Mouse (Mus musculus): ENCODE data around the gene Nlk.
A peak's percentile ranks its signal among the peaks of the same experiment; 100 is the strongest.
"Not testable (repeated sequence)": the region's sequence is repeated elsewhere in the genome, so short reads cannot be mapped to it uniquely, and the experiment has no call there.

Nlk gene

GRCm38 (mm10) chr11:78596750-78597149, 100.4 kb downstream of the Nlk start:
- no peak for DNase-seq (ENCODE audit: low spot score)

- no peak for DNase-seq (ENCODE audit: low spot score)
Measured at GRCm38 (mm10) chr11:78595773-78596172, 101.4 kb downstream of the Nlk start.

- DNase-seq (ENCODE audit: low spot score) = no peak
Measured at GRCm38 (mm10) chr11:78594271-78594964, 102.8 kb downstream of the Nlk start.

- DNase-seq (ENCODE audit: low spot score) = not testable (repeated sequence)
Measured at GRCm38 (mm10) chr11:78587677-78588076, 109.5 kb downstream of the Nlk start.

GRCm38 (mm10) chr11:78586099-78586498, 111.1 kb downstream of the Nlk start:
- DNase-seq (ENCODE audit: low spot score) = no peak

GRCm38 (mm10) chr11:78582848-78583247, 114.3 kb downstream of the Nlk start:
- DNase-seq (ENCODE audit: low spot score) = no peak

- DNase-seq (ENCODE audit: low spot score) = no peak
Measured at GRCm38 (mm10) chr11:78574975-78575374, 122.2 kb downstream of the Nlk start.

GRCm38 (mm10) chr11:78574536-78574935, 122.6 kb downstream of the Nlk start:
- no peak for DNase-seq (ENCODE audit: low spot score)

- DNase-seq (ENCODE audit: low spot score) = not testable (repeated sequence)
Measured at GRCm38 (mm10) chr11:78574031-78574430, 123.1 kb downstream of the Nlk start.

- no peak for DNase-seq (ENCODE audit: low spot score)
Measured at GRCm38 (mm10) chr11:78571854-78572253, 125.3 kb downstream of the Nlk start.

GRCm38 (mm10) chr11:78571441-78571840, 125.7 kb downstream of the Nlk start:
- DNase-seq (ENCODE audit: low spot score) = no peak

- DNase-seq (ENCODE audit: low spot score) = no peak
Measured at GRCm38 (mm10) chr11:78569806-78570205, 127.4 kb downstream of the Nlk start.

GRCm38 (mm10) chr11:78568827-78569226, 128.3 kb downstream of the Nlk start:
- no peak for DNase-seq (ENCODE audit: low spot score)

- no peak for DNase-seq (ENCODE audit: low spot score)
Measured at GRCm38 (mm10) chr11:78567614-78568013, 129.6 kb downstream of the Nlk start.

GRCm38 (mm10) chr11:78566775-78567174, 130.4 kb downstream of the Nlk start:
- no peak for DNase-seq (ENCODE audit: low spot score)

- peak; percentile 50 for DNase-seq (ENCODE audit: low spot score)
Measured at GRCm38 (mm10) chr11:78560447-78560846, 136.7 kb downstream of the Nlk start.

- DNase-seq (ENCODE audit: low spot score) = no peak
Measured at GRCm38 (mm10) chr11:78557241-78557640, 139.9 kb downstream of the Nlk start.

GRCm38 (mm10) chr11:78556070-78556469, 141.1 kb downstream of the Nlk start:
- DNase-seq (ENCODE audit: low spot score) = no peak

GRCm38 (mm10) chr11:78555623-78556022, 141.6 kb downstream of the Nlk start:
- no peak for DNase-seq (ENCODE audit: low spot score)

GRCm38 (mm10) chr11:78551059-78551398, 146.1 kb downstream of the Nlk start:
- no peak for DNase-seq (ENCODE audit: low spot score)

- peak; percentile 87 for DNase-seq (ENCODE audit: low spot score)
Measured at GRCm38 (mm10) chr11:78550168-78551058, 146.8 kb downstream of the Nlk start, which contains the start of gene Tmem97. Tmem97 (minus strand) TSS chr11:78550777.

GRCm38 (mm10) chr11:78549491-78549987, 147.6 kb downstream of the Nlk start:
- DNase-seq (ENCODE audit: low spot score) = no peak
